Mouse (Mus musculus) v-Abl transformed pro-B cells (cell line): ENCODE measurements around the gene Efnb3.

Experiments used
- in situ Hi-C, 2 experiments: fragments of 400-800 bp; cut with MboI; formaldehyde crosslinking; loops; one replicate each; pipeline ENCODE4 v1.15.1; 2025; ENCODE audit not compliant: unreplicated experiment in 2 of 2

The Efnb3 gene

GRCm38 (mm10) chr11:69584008-69584407 is 24.0 kb upstream of the Efnb3 start:
- in situ Hi-C loops, result no loop called here

GRCm38 (mm10) chr11:69582230-69582805 is 22.3 kb upstream of the Efnb3 start:
- in situ Hi-C loops, result no loop called here

GRCm38 (mm10) chr11:69581814-69582213 is 21.8 kb upstream of the Efnb3 start:
- in situ Hi-C loops, result no loop called here

- in situ Hi-C loops, result no loop called here
Measured at GRCm38 (mm10) chr11:69581147-69581688, 21.2 kb upstream of the Efnb3 start.

- in situ Hi-C loops, result no loop called here
Measured at GRCm38 (mm10) chr11:69580572-69581146, 20.7 kb upstream of the Efnb3 start.

GRCm38 (mm10) chr11:69580091-69580514 is 20.1 kb upstream of the Efnb3 start, which contains the start of the genes Wrap53 and Trp53:
Wrap53 (minus strand) TSS chr11:69580255.
Trp53 (plus strand) TSS chr11:69580359.
- in situ Hi-C loops, result no loop called here

GRCm38 (mm10) chr11:69579128-69580017 is 19.4 kb upstream of the Efnb3 start:
- in situ Hi-C loops, result loop anchor here (5.0 kb wide), 1 partner anchor 33 kb away; no protein-coding TSS in a partner anchor

GRCm38 (mm10) chr11:69578301-69578700 is 18.3 kb upstream of the Efnb3 start:
- in situ Hi-C loops, result loop anchor here (5.0 kb wide), 1 partner anchor 34 kb away; no protein-coding TSS in a partner anchor

- in situ Hi-C loops, result loop anchor here (5.0 kb wide), 1 partner anchor 36 kb away; no protein-coding TSS in a partner anchor
Measured at GRCm38 (mm10) chr11:69576307-69576706, 16.3 kb upstream of the Efnb3 start.

GRCm38 (mm10) chr11:69575220-69575619 is 15.2 kb upstream of the Efnb3 start:
- in situ Hi-C loops, result loop anchor here (5.0 kb wide), 1 partner anchor 37 kb away; no protein-coding TSS in a partner anchor

GRCm38 (mm10) chr11:69565131-69565530 is 5.1 kb upstream of the Efnb3 start:
- in situ Hi-C loops, result no loop called here

GRCm38 (mm10) chr11:69564391-69564790 is 4.4 kb upstream of the Efnb3 start:
- in situ Hi-C loops, result no loop called here

- in situ Hi-C loops, result no loop called here
Measured at GRCm38 (mm10) chr11:69563373-69563772, 3.4 kb upstream of the Efnb3 start.

GRCm38 (mm10) chr11:69560896-69561854 is 1.2 kb upstream of the Efnb3 start:
- in situ Hi-C loops, result no loop called here

GRCm38 (mm10) chr11:69559183-69559582 is 822 bp downstream of the Efnb3 start:
- in situ Hi-C loops, result no loop called here

GRCm38 (mm10) chr11:69558756-69559155 is 1.2 kb downstream of the Efnb3 start:
- in situ Hi-C loops, result no loop called here

GRCm38 (mm10) chr11:69557381-69557958 is 2.5 kb downstream of the Efnb3 start:
- in situ Hi-C loops, result no loop called here

GRCm38 (mm10) chr11:69554539-69555140 is 5.4 kb downstream of the Efnb3 start:
- in situ Hi-C loops, result no loop called here

GRCm38 (mm10) chr11:69553341-69553721 is 6.7 kb downstream of the Efnb3 start:
- in situ Hi-C loops, result no loop called here
